Mouse (Mus musculus) testis, adult 2 months (tissue): Measurements from ENCODE around the gene Lrrc75a. TPM values are rescaled to one million over a fixed set of nuclear protein-coding genes. Genes with fewer than 3 reads are reported as not detected.

ENCODE experiments used
- H3K27ac ChIP-seq: fragments of 200-500 bp; 2 replicates; pipeline ENCODE4 v1.5.1; 2012; ENCODE audit warnings: low read depth, low read length; ENCODE audit not compliant: control insufficient read depth, insufficient read depth
- H3K27me3 ChIP-seq: fragments of 200-500 bp; 2 replicates; pipeline ENCODE4 v1.6.1; 2012; ENCODE audit warnings: mild to moderate bottlenecking, low read length, moderate library complexity; ENCODE audit not compliant: control insufficient read depth, insufficient read depth
- H3K36me3 ChIP-seq: fragments of 200-500 bp; 2 replicates; pipeline ENCODE4 v1.6.1; 2012; ENCODE audit warnings: mild to moderate bottlenecking, low read length; ENCODE audit not compliant: control insufficient read depth, insufficient read depth
- H3K4me1 ChIP-seq: fragments of 200-500 bp; 2 replicates; pipeline ENCODE4 v1.6.1; 2012; ENCODE audit warnings: low read length; ENCODE audit not compliant: control insufficient read depth, insufficient read depth
- H3K4me3 ChIP-seq: fragments of 200-500 bp; 2 replicates; pipeline ENCODE4 v1.5.1; 2012; ENCODE audit warnings: low read depth, mild to moderate bottlenecking, low read length, moderate library complexity, mixed read lengths; ENCODE audit not compliant: control insufficient read depth
- CTCF ChIP-seq: fragments of 200-500 bp; IDR thresholded peaks from 2 replicates; pipeline ENCODE4 v1.5.1; 2012; ENCODE audit warnings: low read depth, mild to moderate bottlenecking, inconsistent platforms, low read length, moderate library complexity; ENCODE audit not compliant: control insufficient read depth, insufficient read depth, insufficient replicate concordance
- POLR2A ChIP-seq: fragments of 200-500 bp; IDR thresholded peaks from 2 replicates; pipeline ENCODE4 v1.6.1; 2012; ENCODE audit warnings: low read depth, mild to moderate bottlenecking, inconsistent platforms, low read length, moderate library complexity; ENCODE audit not compliant: control insufficient read depth
- polyA plus RNA-seq: library from polyadenylated mRNA; depleted of rRNA; stranded (reverse); fragments of >200 nt; gene quantifications from 2 replicates; pipeline ENCODE4 v1.2.3, GENCODE M21; 2012

Lrrc75a gene
- polyA plus RNA-seq, 1 experiment = 8.0 TPM

GRCm38 (mm10) chr11:62606299-62607169 lies 41.8 kb downstream of the Lrrc75a start:
- peak overlapping the region; percentile 64 for H3K4me3 ChIP-seq
- H3K27ac ChIP-seq = peak overlapping the region; percentile 77
- H3K36me3 ChIP-seq = peaks cover 4% of the 10 kb centered on the region
- TF ChIP-seq CTCF (no peak), POLR2A (no peak)
- peaks cover 2% of the 10 kb centered on the region; the same call in 1 of the 2 replicates for H3K4me1 ChIP-seq
- no peaks in the 10 kb centered on the region for H3K27me3 ChIP-seq

DNA sequence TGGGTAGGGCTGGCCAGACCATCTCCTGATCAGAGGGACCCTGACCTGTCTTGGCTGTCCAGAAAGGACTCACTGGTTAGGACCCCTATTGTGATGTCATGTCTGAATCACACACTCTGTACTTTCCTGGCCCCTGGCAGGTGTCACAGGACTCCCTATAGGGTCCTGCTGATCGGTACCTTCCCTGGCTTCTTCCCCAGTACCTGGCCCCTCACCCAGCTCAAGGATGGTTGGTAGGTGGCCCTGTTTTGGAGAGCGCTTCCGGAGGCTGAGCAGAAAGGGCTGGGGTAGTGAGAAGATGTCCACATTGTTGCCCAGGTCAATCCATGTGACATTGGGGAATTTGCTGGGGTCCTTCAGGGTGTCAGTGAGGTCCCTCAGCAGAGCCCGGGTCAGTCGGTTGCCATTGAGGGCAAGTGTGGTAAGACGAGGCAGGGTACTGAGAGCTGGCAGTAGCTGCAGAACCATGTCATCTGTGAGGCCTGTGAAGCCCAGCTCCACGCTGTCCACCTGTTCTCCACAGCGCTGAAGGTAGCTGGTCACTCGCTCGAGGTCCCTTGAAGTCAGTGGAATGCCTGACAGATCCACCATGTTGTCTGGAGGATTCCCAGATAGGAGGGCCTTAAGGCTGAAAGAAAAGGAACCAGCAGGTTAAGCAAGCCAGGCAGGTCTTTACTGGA lies 42.6 kb downstream of the Lrrc75a start:
- peaks cover 4% of the 10 kb centered on the region for H3K36me3 ChIP-seq

GRCm38 (mm10) chr11:62604886-62605618 lies 43.3 kb downstream of the Lrrc75a start:
- Histone ChIP-seq H3K4me1 (peaks cover 2% of the 10 kb centered on the region; the same call in 1 of the 2 replicates), H3K27ac (peak overlapping the region; percentile 70), H3K27me3 (no peaks in the 10 kb centered on the region), H3K36me3 (peaks cover 4% of the 10 kb centered on the region), H3K4me3 (peak overlapping the region; percentile 87)
- no peak for TF ChIP-seq CTCF
- TF ChIP-seq POLR2A = no peak

More for the DNA sequence above, 42.6 kb downstream of the Lrrc75a start:
- H3K27me3 ChIP-seq = no peaks in the 10 kb centered on the region
- H3K4me1 ChIP-seq = peaks cover 2% of the 10 kb centered on the region; the same call in 1 of the 2 replicates
- TF ChIP-seq POLR2A (peak; percentile 57; the same call in 1 of the 2 replicates), CTCF (no peak)
- peak overlapping the region; percentile 64 for H3K4me3 ChIP-seq
- peak overlapping the region; percentile 77 for H3K27ac ChIP-seq

- Histone ChIP-seq H3K4me3 (peak overlapping the region; percentile 99), H3K36me3 (peaks cover 4% of the 10 kb centered on the region)
Observed at GRCm38 (mm10) chr11:62604123-62604706, 44.1 kb downstream of the Lrrc75a start.

DNA sequence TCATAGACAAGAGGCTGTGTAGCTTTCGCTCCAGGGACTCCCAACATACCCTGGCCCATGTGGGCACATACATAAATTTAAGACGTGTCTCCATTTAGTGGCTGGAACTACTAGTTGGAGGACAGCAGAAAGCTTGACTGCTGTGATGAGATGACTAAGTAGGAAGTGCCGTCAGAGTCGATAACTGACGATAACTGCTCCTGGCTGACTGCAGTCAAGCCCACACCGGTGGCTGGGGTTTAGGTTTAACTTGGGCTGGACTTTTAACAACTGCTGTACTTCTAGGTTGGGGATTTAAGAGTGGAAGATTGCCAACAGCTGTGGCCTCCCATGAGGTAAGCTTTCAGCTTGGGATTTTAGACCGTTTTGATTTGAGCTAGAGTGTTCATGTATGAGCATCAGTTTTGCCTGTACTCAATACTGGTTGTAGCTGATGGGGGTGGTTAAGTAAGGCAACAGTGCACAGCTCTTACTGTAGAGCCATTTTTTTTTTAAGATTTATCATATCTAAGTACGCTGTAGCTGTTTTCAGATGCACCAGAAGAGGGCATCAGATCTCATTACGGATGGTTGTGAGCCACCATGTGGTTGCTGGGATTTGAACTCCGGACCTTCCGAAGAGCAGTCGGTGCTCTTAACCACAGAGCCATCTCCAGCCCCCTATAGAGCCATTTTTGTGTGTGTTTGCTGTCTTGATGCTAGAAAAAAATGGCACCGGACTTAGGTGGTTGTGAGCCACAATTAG lies 44.8 kb downstream of the Lrrc75a start:
- H3K4me3 ChIP-seq = peak overlapping the region; percentile 99
- peaks cover 2% of the 10 kb centered on the region; the same call in 1 of the 2 replicates for H3K4me1 ChIP-seq
- peak overlapping the region; percentile 98 for H3K27ac ChIP-seq
- no peak for TF ChIP-seq CTCF
- TF ChIP-seq POLR2A = no peak
- H3K36me3 ChIP-seq = peaks cover 4% of the 10 kb centered on the region
- no peaks in the 10 kb centered on the region for H3K27me3 ChIP-seq

More at GRCm38 (mm10) chr11:62604123-62604706, 44.1 kb downstream of the Lrrc75a start:
- Histone ChIP-seq H3K27ac (no peak overlapping the region), H3K4me1 (peaks cover 2% of the 10 kb centered on the region; the same call in 1 of the 2 replicates), H3K27me3 (no peaks in the 10 kb centered on the region)
- TF ChIP-seq POLR2A (no peak), CTCF (no peak)

DNA sequence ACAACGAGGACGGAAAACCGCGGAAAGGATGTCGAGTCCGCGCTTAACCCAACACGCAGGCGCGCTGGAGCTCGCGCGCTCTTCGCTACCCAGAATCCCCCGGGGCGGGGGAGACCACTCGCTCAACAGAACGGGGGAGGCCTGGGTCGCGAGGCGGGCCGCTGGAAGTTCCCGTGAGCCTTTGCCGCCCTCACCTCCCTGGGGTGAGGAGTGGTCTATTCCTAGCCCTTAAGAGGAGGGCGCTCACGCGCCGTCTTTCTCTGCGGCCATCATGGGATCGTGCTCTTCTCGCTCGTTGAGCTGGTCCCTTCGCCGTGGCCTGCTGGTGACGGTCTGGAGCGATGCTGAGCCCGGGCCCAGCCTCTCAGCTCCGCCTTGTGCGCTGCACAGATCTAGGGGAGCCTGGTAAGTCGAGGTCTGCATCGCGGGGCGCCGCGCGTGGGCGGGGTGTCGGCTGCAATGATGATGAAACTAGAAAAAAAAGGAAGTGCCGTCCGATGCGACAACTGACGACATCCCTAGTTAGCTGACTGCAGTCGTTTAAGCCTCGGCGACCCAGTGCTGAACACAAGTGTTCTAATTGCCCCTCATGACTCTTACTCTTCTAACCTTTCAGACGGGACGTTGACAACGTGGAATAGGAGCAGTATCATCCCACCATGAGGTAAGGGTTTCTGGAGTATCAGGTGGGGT lies 45.6 kb downstream of the Lrrc75a start:
- H3K4me1 ChIP-seq = peaks cover 2% of the 10 kb centered on the region; the same call in 1 of the 2 replicates
- H3K4me3 ChIP-seq = peak overlapping the region; percentile 99
- TF ChIP-seq POLR2A (peak; percentile 100), CTCF (no peak)
- peaks cover 4% of the 10 kb centered on the region for H3K36me3 ChIP-seq
- H3K27ac ChIP-seq = peak overlapping the region; percentile 98
- H3K27me3 ChIP-seq = no peaks in the 10 kb centered on the region
